Mouse (Mus musculus): ENCODE measurements at regions not wholly inside any gene's neighbourhood (a gene's known extent, or its start where the extent isn't known, plus 50 kb on each side); places are given as distances from the start of the nearest gene placed in this dataset.

- TF ChIP-seq POLR2A (IDR thresholded peaks at IDR 0.05; ENCODE audit: extremely low read depth, insufficient read depth, low read length) (no peak), CTCF (IDR thresholded peaks at IDR 0.05; ENCODE audit: low read depth, low read length) (no peak)
Observed at GRCm38 (mm10) chr12:93342525-93342924, 1493.6 kb upstream of the Sel1l start.

Measured in liver, adult 2 months (tissue).